ENCODE assay signal across 8 mouse cellular contexts in genomic region chr2:26902467-26903220, GRCm38 (mm10). TPM values are rescaled to one million over a fixed set of nuclear protein-coding genes. Genes with fewer than 3 reads are reported as not detected.
DNase-seq lines count a peak whose midpoint lies in the region; ATAC-seq and TF ChIP-seq lines count a peak whose summit lies in the region.

Surf6 (minus strand) TSS chr2:26902879.

- H3K9ac ChIP-seq in heart, embryonic 11.5 days (ENCODE audit: low read depth, low read length): peak within 1 kb of the TSS; percentile 89
- H3K9ac ChIP-seq in kidney, embryonic 16.5 days (replicated peaks; ENCODE audit: low read length): peak within 1 kb of the TSS; percentile 77
- H3K9ac ChIP-seq in liver, adult 2 months (ENCODE audit: low read depth, low read length): peak within 1 kb of the TSS; percentile 92

- peak; percentile 20; the same call in 1 of the 2 replicates for TF ChIP-seq POLR2A in brain, embryonic 14.5 days (IDR thresholded peaks at IDR 0.05; ENCODE audit: borderline replicate concordance, extremely low read depth, insufficient read depth, insufficient read length, poor library complexity, severe bottlenecking)
- TF ChIP-seq POLR2A in liver, adult 2 months (IDR thresholded peaks at IDR 0.05; ENCODE audit: extremely low read depth, insufficient read depth, low read length): 0 out of 2 replicates have a peak, but pooled peaks have one; percentile 31
- TF ChIP-seq POLR2A in myocyte (IDR thresholded peaks at IDR 0.05; ENCODE audit: insufficient read length, low read depth): peak; percentile 50

- H3K79me3 ChIP-seq in C2C12 (ENCODE audit: low read depth): peaks cover 49% of the 10 kb centered on the region

- H3K9me3 ChIP-seq in erythroblast, embryonic 14.5 days (ENCODE audit: control insufficient read depth, low read length): no peaks in the 10 kb centered on the region
- H3K9me3 ChIP-seq in heart, embryonic 11.5 days (replicated peaks; ENCODE audit: control insufficient read depth, low read length): no peaks in the 10 kb centered on the region
- no peaks in the 10 kb centered on the region for H3K9me3 ChIP-seq in kidney, embryonic 16.5 days (ENCODE audit: low read length)

- DNase-seq in brain, embryonic 14.5 days (ENCODE audit: low read depth): peak; percentile 99
- peak; percentile 96 for DNase-seq in liver, adult 2 months (ENCODE audit: extremely low read depth, low read depth, low spot score)
- DNase-seq in splenic B cell, adult 2 months (ENCODE audit: low read depth, low spot score): peak; percentile 94

- H3K36me3 ChIP-seq in C2C12 (ENCODE audit: control insufficient read depth, insufficient read depth): peaks cover 67% of the 10 kb centered on the region
- H3K36me3 ChIP-seq in erythroblast, embryonic 14.5 days (ENCODE audit: control insufficient read depth): peaks cover 72% of the 10 kb centered on the region
- peaks cover 21% of the 10 kb centered on the region for H3K36me3 ChIP-seq in heart, embryonic 11.5 days (ENCODE audit: control insufficient read depth, insufficient read depth, low read length)
- peaks cover 42% of the 10 kb centered on the region for H3K36me3 ChIP-seq in kidney, embryonic 16.5 days (ENCODE audit: insufficient read depth, low read length)
- H3K36me3 ChIP-seq in liver, adult 2 months (ENCODE audit: control insufficient read depth, insufficient read depth, low read length): peaks cover 22% of the 10 kb centered on the region
- peaks cover 20% of the 10 kb centered on the region for H3K36me3 ChIP-seq in myocyte (ENCODE audit: control insufficient read depth, insufficient read depth)
- H3K36me3 ChIP-seq in splenic B cell, adult 2 months (ENCODE audit: control insufficient read depth, insufficient read depth, low read length, poor library complexity, severe bottlenecking): peaks cover 5% of the 10 kb centered on the region; the same call in 1 of the 2 replicates

- H3K4me3 ChIP-seq in C2C12 (ENCODE audit: insufficient read depth, poor library complexity, severe bottlenecking) (peak within 1 kb of the TSS; percentile 89), myocyte (peak within 1 kb of the TSS; percentile 95)
- peak within 1 kb of the TSS; percentile 92 for H3K4me3 ChIP-seq in erythroblast, embryonic 14.5 days (replicated peaks)
- peak within 1 kb of the TSS; percentile 90 for H3K4me3 ChIP-seq in heart, embryonic 11.5 days (ENCODE audit: low read depth, low read length)
- H3K4me3 ChIP-seq in kidney, embryonic 16.5 days (ENCODE audit: low read length): peak within 1 kb of the TSS; percentile 64
- peak within 1 kb of the TSS; percentile 98 for H3K4me3 ChIP-seq in liver, adult 2 months (ENCODE audit: insufficient read depth, low read depth, low read length)

- H3ac ChIP-seq in C2C12 (ENCODE audit: control insufficient read depth, insufficient read length, low read depth) (peak within 1 kb of the TSS; percentile 93), myocyte (ENCODE audit: control insufficient read depth, insufficient read length) (peak within 1 kb of the TSS; percentile 61)

- H3K27ac ChIP-seq in heart, embryonic 11.5 days (ENCODE audit: low read depth, low read length): peak within 1 kb of the TSS; percentile 70
- peak within 1 kb of the TSS; percentile 94 for H3K27ac ChIP-seq in kidney, embryonic 16.5 days (ENCODE audit: low read length)
- peak within 1 kb of the TSS; percentile 67 for H3K27ac ChIP-seq in liver, adult 2 months (replicated peaks; ENCODE audit: insufficient read depth, low read depth, low read length)

- H3K79me2 ChIP-seq in C2C12 (ENCODE audit: control insufficient read depth, insufficient read depth) (peaks cover 95% of the 10 kb centered on the region), myocyte (ENCODE audit: control insufficient read depth, insufficient read depth) (peaks cover 41% of the 10 kb centered on the region)
- no peaks in the 10 kb centered on the region; the same call in 1 of the 2 replicates for H3K79me2 ChIP-seq in liver, adult 2 months (ENCODE audit: control insufficient read depth, insufficient read depth, low read length)

- H3K4me2 ChIP-seq in heart, embryonic 11.5 days: peak within 1 kb of the TSS; percentile 86
- H3K4me2 ChIP-seq in kidney, embryonic 16.5 days (replicated peaks; ENCODE audit: low read depth, low read length): peak within 1 kb of the TSS; percentile 71
- peak within 1 kb of the TSS; percentile 97 for H3K4me2 ChIP-seq in myocyte (ENCODE audit: low read depth)

- no peak for TF ChIP-seq CTCF in C2C12 (IDR thresholded peaks at IDR 0.05; ENCODE audit: control insufficient read depth, insufficient read depth, insufficient read length)
- TF ChIP-seq CTCF in brain, embryonic 14.5 days (IDR thresholded peaks at IDR 0.05; ENCODE audit: borderline replicate concordance, extremely low read depth, insufficient read depth, insufficient read length): no peak
- TF ChIP-seq CTCF in liver, adult 2 months (IDR thresholded peaks at IDR 0.05; ENCODE audit: low read depth, low read length): no peak

- WGBS in heart, embryonic 11.5 days (ENCODE audit: insufficient replicate concordance): under 1% methylated on average over 41 of the region's 41 CpGs
- under 1% methylated on average over 41 of the region's 41 CpGs for WGBS in kidney, embryonic 16.5 days
- under 1% methylated on average over 41 of the region's 41 CpGs for WGBS in liver, adult 2 months

- ATAC-seq in heart, embryonic 11.5 days (replicated peaks; ENCODE audit: insufficient number of reproducible peaks, low FRiP score, low TSS enrichment): peak; percentile 86
- ATAC-seq in kidney, embryonic 16.5 days (ENCODE audit: low FRiP score, low TSS enrichment): peak; percentile 94

- no peaks in the 10 kb centered on the region for H3K27me3 ChIP-seq in C2C12 (ENCODE audit: control insufficient read depth, insufficient read depth, insufficient read length)
- no peaks in the 10 kb centered on the region for H3K27me3 ChIP-seq in erythroblast, embryonic 14.5 days (ENCODE audit: control insufficient read depth)
- H3K27me3 ChIP-seq in heart, embryonic 11.5 days (ENCODE audit: control insufficient read depth, insufficient read depth, low read length): no peaks in the 10 kb centered on the region
- no peaks in the 10 kb centered on the region for H3K27me3 ChIP-seq in kidney, embryonic 16.5 days (ENCODE audit: insufficient read depth, low read length)
- H3K27me3 ChIP-seq in liver, adult 2 months (ENCODE audit: control insufficient read depth, insufficient read depth, low read length): no peaks in the 10 kb centered on the region
- no peaks in the 10 kb centered on the region for H3K27me3 ChIP-seq in myocyte (ENCODE audit: control insufficient read depth, insufficient read depth, insufficient read length)
- no peaks in the 10 kb centered on the region for H3K27me3 ChIP-seq in splenic B cell, adult 2 months (ENCODE audit: control insufficient read depth, insufficient read depth, low read length, poor library complexity, severe bottlenecking)

- peaks cover 55% of the 10 kb centered on the region for H3K4me1 ChIP-seq in erythroblast, embryonic 14.5 days (ENCODE audit: control insufficient read depth)
- peaks cover 15% of the 10 kb centered on the region for H3K4me1 ChIP-seq in heart, embryonic 11.5 days (ENCODE audit: control insufficient read depth, insufficient read depth, low read length)
- peaks cover 28% of the 10 kb centered on the region for H3K4me1 ChIP-seq in kidney, embryonic 16.5 days (ENCODE audit: insufficient read depth, low read length)
- H3K4me1 ChIP-seq in liver, adult 2 months (ENCODE audit: control insufficient read depth, insufficient read depth, low read length): peaks cover 14% of the 10 kb centered on the region

TF ChIP-seq in C2C12, 6 proteins besides CTCF, POLR2A, EP300 and RAD21:
- TF ChIP-seq MYOG (IDR thresholded peaks at IDR 0.05; ENCODE audit: control insufficient read depth, extremely low read depth, insufficient read length) (no peak), FOSL1 (IDR thresholded peaks at IDR 0.05; ENCODE audit: insufficient read depth, low read length, poor library complexity, severe bottlenecking) (no peak), MAX (IDR thresholded peaks at IDR 0.05) (peak; percentile 86), MYOD1 (IDR thresholded peaks at IDR 0.05; ENCODE audit: control insufficient read depth, insufficient read length, low read depth) (peak; percentile 66), USF1 (IDR thresholded peaks at IDR 0.05; ENCODE audit: low read depth) (no peak), CEBPB (IDR thresholded peaks at IDR 0.05; ENCODE audit: low read depth) (no peak)

TF ChIP-seq in myocyte, 11 proteins besides CTCF, POLR2A, EP300 and RAD21:
- no peak for TF ChIP-seq MAX (IDR thresholded peaks at IDR 0.05; ENCODE audit: low read depth)
- TF ChIP-seq REST (IDR thresholded peaks at IDR 0.05; ENCODE audit: insufficient read depth, insufficient read length): no peak
- TF ChIP-seq CEBPB (IDR thresholded peaks at IDR 0.05; ENCODE audit: insufficient read depth, poor library complexity, severe bottlenecking): no peak
- no peak for TF ChIP-seq TCF3 (IDR thresholded peaks at IDR 0.05; ENCODE audit: insufficient read length, low read depth)
- peak; percentile 18 for TF ChIP-seq TCF12 (IDR thresholded peaks at IDR 0.05; ENCODE audit: insufficient read depth, poor library complexity, severe bottlenecking)
- no peak for TF ChIP-seq USF1 (IDR thresholded peaks at IDR 0.05; ENCODE audit: low read depth)
- TF ChIP-seq MYOD1 (IDR thresholded peaks at IDR 0.05; ENCODE audit: control insufficient read depth in 1 of 3, insufficient read length in 2 of 3, low read depth in 2 of 3): peak; percentile 71 to 88 (median 75)
- peak; percentile 43 for TF ChIP-seq POLR2AphosphoS2 (IDR thresholded peaks at IDR 0.05; ENCODE audit: insufficient read length, low read depth)
- TF ChIP-seq MYOG (IDR thresholded peaks at IDR 0.05; ENCODE audit: control insufficient read depth in 1 of 3, insufficient read depth in 1 of 3, insufficient read length in 2 of 3, low read depth in 2 of 3): peak; percentile 17 to 88 (median 77)
- TF ChIP-seq E2F4 (IDR thresholded peaks at IDR 0.05; ENCODE audit: insufficient read depth): peak; percentile 20
- TF ChIP-seq SRF (IDR thresholded peaks at IDR 0.05; ENCODE audit: control insufficient read depth, insufficient read length, low read depth): peak; percentile 40

RNA-seq across cellular contexts. Expression of gene Surf6, which starts in this region (rescaled TPM):
- 20.1 TPM for polyA plus RNA-seq in C2C12 (2012; fragmentation: generic; extraction: Trizol)
- polyA plus RNA-seq in brain, embryonic 14.5 days (2012; rRNA removed): 24.6 and 30.1 TPM in 2 replicates
- polyA plus RNA-seq in erythroblast, embryonic 14.5 days (2012): 0.85 and 0.93 TPM in 2 replicates
- 8.7 and 8.9 TPM in 2 replicates for polyA plus RNA-seq in heart, embryonic 11.5 days (2014; fragmentation: Nextera tagmentation; extraction: Ambion mirVana)
- 34.2 and 34.7 TPM in 2 replicates for polyA plus RNA-seq in kidney, embryonic 16.5 days (2015; fragmentation: Nextera tagmentation; extraction: Ambion mirVana)
- 6.2 and 7.8 TPM in 2 replicates for total RNA-seq in liver, adult 2 months (2014; rRNA removed)
- polyA plus RNA-seq in liver, adult 2 months (2012; rRNA removed): 6.1 and 6.2 TPM in 2 replicates
- polyA plus RNA-seq in myocyte (2012; fragmentation: generic; extraction: Trizol): 16.7 TPM

Comparison
In these comparisons a context has a peak if more than half of its experiments do, and no peak if none do; other contexts are left out.
1. Peak in every context shown above with its lines: DNase-seq, ATAC-seq, H3K4me3 ChIP-seq and H3K27ac ChIP-seq.